Mouse (Mus musculus): ENCODE measurements around the gene Fez2.

Fez2 gene

DNA sequence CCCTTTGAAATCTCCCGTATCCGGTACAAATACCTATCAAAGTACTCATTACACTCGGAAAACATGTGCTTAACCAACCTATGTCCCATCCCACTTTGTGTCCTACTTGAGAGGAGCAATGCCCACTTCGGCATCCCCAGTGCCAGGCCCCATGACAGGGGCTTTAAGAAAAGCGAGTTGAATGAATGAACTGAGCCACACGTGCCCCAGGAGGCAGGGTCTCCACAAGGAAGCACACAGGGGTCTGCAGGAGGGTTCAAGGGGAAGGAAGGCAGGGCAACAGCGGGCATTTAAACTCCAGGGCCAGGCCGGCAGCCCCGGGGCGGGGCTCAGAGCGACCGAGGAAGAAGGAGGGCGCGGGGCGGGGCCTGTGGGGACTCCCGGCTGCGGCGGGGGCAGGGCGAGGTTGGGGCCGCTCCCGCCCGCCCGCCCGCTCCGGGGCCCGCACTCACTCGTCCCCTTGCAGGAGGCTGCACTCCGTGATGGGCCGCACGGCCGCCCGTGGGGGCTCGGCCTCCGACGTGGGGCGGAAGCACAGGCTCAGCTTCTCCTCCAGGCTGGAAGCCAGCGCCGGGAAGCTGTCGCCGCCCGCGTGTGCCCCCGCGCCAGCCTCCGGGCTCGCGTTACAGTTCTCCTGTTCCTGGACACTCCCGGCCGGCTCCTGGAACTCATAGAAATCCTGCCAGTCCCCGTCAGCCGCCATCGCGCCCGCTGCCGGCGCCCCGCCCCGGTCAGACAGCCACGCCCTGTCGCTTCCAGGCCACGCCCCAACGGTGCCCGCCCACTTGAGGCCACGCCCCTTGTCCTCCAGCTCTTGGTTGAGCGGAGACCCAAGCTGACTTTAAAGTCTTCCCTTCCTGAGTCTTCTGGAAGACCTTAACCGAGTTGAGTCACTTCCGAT lies at the start of gene Fez2:
Gene Fez2 (minus strand): TSS at position 772 of the 901 bp plus-strand sequence.
- no peak for DNase-seq (ENCODE audit: extremely low read depth, low read depth, low spot score)

DNA sequence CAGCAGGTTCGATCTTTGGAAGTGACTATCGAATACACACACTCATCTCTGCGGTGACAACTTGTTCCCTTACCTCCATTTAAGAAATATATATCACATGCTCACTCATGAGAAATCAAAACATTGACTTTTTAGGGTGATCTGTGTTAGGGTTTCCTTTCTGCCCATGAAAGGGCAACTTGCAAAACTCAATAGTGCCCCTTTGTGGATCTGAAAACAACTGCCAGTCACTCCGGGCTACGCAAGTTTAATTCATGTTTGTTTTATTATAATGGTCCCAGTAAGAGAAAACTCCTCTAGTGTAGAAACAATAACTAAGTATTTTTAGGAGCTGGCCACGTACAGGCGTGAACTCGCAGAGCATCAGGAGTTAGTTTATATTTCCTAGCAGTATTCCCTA lies 47.5 kb upstream of the Fez2 start:
- DNase-seq (ENCODE audit: extremely low read depth, low read depth, low spot score) = no peak

DNA sequence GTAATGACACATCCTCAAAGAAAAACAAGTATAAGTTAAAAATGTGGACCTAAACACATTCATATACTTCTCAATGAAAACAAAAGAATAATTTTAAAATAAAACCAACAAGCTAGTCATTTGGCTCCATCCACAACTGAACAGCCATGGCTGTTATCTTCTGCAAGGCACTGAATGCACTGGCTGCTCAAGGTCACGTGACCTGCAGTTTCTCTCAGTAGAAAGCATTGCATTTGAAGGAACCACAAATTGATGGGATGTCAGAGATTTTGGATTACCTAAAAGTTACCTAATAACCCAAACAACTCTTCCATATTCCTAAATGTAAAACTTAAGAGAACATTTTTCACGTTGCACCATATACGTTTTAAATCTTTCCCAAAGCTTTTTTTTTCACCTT lies 47.1 kb upstream of the Fez2 start:
- DNase-seq (ENCODE audit: extremely low read depth, low read depth, low spot score) = no peak

- no peak for DNase-seq (ENCODE audit: extremely low read depth, low read depth, low spot score)
These were observed 42.2 kb upstream of the Fez2 start for GRCm38 (mm10) chr17:78460140-78460539.

- no peak for DNase-seq (ENCODE audit: extremely low read depth, low read depth, low spot score)
These were observed 37.6 kb upstream of the Fez2 start for GRCm38 (mm10) chr17:78455556-78455955.

DNA sequence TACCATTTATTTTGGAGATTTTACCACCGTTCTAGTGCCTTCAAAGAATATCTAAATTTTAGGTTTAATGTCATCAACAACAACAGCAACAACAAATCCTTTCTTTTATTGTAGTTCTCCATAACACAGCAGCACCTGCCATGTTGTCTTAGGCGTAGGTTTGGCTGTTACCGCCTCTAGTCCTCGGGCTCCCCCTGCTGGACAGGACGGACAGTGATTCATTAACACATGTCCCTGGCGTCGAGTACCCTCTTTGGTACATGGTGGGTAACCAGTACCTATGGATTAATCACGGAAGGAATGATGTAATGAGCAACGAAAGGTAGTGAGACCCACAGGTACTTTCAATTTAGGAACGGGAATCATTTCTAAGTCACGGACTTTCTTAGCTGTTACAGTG lies 37.2 kb upstream of the Fez2 start:
- DNase-seq (ENCODE audit: extremely low read depth, low read depth, low spot score) = no peak

DNA sequence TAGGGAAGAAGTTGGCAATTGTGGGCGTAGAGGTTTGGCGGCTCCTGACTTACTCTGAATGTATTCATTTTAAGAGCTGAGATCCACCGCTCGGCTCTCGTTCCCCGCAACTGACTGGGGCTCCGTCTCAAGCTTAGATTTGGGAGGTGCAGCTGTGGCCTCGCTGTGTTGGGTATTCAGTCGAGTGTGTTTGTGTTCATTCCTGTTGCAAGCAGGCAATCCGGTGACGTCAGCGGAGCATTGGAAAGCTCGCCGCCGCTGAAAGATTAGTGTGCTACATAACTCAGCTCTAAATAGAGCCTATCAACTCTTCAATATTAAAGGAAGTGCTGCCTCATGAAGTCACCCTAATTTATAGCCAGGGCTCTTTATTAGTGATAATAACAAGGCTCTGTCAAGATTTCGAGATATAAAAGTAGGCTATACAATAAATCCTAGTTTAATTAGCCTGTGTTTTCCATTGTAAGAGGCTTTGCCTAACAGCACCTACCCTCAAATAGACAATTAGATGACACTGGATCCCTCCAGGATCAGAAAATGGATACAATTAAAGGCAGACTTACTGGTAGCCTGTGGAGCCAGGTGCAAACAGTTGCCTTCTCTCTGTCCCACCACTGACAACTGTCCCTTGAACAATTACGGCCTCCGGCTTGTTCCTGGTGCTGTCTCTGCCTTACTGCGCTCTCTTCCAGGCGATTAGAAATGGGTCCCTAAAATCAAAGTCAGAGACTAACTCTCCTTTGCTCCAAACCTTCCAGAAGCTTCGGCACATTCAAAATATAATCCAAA lies 36.4 kb upstream of the Fez2 start:
- DNase-seq (ENCODE audit: extremely low read depth, low read depth, low spot score) = no peak

GRCm38 (mm10) chr17:78453529-78453928 lies 35.6 kb upstream of the Fez2 start:
- no peak for DNase-seq (ENCODE audit: extremely low read depth, low read depth, low spot score)

- no peak for DNase-seq (ENCODE audit: extremely low read depth, low read depth, low spot score)
These were observed 33.9 kb upstream of the Fez2 start for GRCm38 (mm10) chr17:78451886-78452285.

- DNase-seq (ENCODE audit: extremely low read depth, low read depth, low spot score) = no peak
These were observed 33.4 kb upstream of the Fez2 start for GRCm38 (mm10) chr17:78451332-78451793.

DNA sequence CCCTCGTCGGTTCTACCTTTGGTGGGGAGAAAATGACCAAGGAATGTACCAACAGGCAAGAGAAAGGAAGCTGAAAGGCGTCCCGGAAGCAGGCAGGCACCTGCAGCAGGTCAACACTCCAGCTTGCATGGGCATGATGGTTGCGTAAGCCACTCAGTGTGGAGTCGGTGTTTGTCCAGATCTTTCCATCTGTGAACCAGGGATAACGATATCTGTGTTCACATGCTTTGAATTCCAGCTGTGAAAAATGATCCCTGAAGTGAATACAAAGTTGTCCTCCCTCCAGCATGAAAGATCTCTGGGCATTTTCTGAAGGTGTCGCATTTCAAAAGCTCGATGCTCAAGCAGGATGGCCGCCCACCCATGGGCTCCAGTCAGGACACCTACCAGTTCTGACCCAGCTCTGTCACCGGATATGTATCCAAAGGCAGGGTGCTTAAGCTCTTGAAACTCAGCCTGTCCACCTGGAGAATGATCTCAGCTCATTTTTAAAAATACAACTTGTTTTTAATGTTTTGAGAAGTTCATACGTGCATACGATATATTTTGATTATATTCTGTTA lies 31.8 kb upstream of the Fez2 start:
- no peak for DNase-seq (ENCODE audit: extremely low read depth, low read depth, low spot score)

GRCm38 (mm10) chr17:78444826-78445225 lies 26.9 kb upstream of the Fez2 start:
- no peak for DNase-seq (ENCODE audit: extremely low read depth, low read depth, low spot score)

DNA sequence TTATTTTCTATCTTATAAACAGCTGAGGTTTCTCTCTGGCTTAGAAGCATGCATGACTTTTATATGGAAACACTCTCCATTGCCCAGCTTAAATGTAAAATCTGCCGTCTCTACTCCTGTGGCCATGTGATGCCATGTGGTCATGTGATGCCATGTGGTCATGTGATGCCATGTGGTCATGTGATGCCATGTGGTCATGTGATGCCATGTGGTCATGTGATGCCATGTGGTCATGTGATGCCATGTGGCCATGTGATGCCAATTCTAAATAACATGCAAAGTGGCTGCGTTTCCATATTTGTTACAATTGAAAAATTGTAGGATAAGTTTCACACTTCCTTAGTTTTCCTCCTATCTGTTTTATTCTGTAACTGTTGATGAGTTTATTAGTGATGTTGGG lies 22.8 kb upstream of the Fez2 start:
- no peak for DNase-seq (ENCODE audit: extremely low read depth, low read depth, low spot score)

- no peak for DNase-seq (ENCODE audit: extremely low read depth, low read depth, low spot score)
These were observed 19.2 kb upstream of the Fez2 start for GRCm38 (mm10) chr17:78437161-78437560.

GRCm38 (mm10) chr17:78435661-78436060 lies 17.7 kb upstream of the Fez2 start:
- no peak for DNase-seq (ENCODE audit: extremely low read depth, low read depth, low spot score)

- DNase-seq (ENCODE audit: extremely low read depth, low read depth, low spot score) = no peak
These were observed 16.8 kb upstream of the Fez2 start for GRCm38 (mm10) chr17:78434746-78435145.

DNA sequence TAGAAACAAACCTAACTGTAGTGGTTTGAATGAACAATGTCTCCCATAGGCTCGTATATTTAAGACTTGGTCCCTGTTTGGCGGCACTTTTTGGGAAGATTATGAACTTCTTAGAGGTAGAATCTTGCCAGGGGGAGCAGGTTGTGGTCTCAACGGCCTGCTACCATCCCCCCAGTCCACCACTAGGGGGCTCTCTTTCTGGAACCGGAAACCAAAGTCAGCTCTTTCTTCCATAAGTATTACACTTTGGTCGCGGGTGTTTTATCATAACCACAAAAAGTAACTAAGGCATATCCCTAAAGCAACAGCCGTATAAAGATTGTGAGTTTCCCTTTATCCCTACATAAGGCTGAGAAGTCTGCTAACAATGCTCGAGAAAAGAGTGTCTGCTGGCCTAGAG lies 12.4 kb upstream of the Fez2 start:
- DNase-seq (ENCODE audit: extremely low read depth, low read depth, low spot score) = no peak

GRCm38 (mm10) chr17:78429051-78429450 lies 11.1 kb upstream of the Fez2 start:
- no peak for DNase-seq (ENCODE audit: extremely low read depth, low read depth, low spot score)

- no peak for DNase-seq (ENCODE audit: extremely low read depth, low read depth, low spot score)
These were observed 7.1 kb upstream of the Fez2 start for GRCm38 (mm10) chr17:78425026-78425425.

DNA sequence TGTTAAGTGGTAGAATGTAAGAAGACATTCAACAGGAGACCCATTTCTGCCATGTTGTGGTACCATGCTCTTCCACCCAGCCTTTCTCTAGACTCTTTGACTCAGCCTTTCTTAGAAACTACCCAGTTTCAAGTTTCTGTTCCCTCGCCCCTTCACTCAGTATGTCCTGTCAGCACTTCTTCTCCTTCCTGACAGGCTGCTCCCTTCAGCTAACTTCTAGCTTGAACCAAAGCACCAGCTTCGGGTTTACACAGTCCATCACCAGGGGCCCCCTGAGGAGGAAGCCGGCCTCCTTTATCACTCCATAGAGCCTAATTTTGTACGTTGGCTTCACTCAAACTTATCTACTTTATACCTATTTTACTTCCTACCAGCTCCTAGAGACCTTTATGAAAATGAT lies 1.3 kb upstream of the Fez2 start:
- no peak for DNase-seq (ENCODE audit: extremely low read depth, low read depth, low spot score)

DNA sequence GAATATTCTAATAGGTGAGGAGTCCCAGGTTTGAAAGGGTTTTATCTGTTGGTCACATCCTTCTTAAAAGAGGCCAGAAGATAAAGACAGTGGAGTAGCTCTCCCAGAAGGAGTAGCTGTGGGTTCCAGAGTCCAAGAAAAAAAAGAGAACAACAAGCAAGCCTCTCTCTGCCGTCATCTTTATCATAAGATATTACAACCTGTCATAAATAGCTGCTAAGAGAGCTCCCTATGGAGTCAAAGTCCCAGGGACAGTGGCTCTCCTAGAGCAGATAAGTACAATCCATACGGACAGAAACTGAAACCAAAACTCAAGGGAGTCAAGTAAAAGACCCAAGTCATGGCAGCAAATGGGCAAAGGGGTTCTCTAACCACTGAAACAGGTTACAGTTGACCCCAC lies 2.7 kb downstream of the Fez2 start:
- no peak for DNase-seq (ENCODE audit: extremely low read depth, low read depth, low spot score)

DNA sequence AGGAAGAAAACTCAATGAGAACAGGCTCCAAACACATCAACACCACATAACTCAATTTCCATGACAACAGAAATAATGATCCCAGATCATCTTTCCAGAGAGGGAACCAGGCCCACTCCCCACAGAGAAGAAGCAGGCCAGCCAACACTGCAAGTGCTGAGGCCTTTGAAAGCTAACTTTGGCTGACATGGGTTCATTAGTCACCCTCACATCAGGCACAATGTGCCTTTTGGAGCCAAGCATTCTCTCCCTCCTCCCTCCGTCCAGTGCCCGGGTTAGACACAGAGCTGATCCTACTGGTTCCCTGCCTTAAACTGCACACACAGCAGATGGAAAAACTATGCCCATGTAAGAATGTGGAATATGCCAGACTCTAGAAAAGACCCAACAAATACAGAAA lies 8.1 kb downstream of the Fez2 start:
- no peak for DNase-seq (ENCODE audit: extremely low read depth, low read depth, low spot score)

All from fat pad, adult 2 months (tissue).